In the genomic region with DNA sequence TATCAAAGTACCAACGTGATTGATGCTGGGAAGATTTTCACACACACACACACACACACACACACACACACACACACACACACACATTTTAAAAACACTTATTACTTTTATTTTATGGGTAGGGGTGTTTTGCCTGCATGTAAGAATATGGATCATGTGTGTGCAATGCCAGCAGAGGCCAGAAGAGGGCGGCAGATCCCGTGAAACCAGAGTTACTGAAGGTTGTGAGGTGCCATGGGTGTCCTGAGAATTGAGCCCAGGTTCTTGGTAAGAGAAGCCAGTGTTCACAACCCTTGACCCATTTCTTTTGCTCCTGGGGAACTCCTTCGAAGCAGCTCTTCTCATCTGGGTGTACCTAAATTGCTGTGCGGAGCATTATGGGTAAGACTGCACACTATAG, we compare ENCODE assay signal across 17 mouse cellular contexts.
A peak's percentile ranks its signal among the peaks of the same experiment; 100 is the strongest.
DNase-seq lines count a peak whose midpoint lies in the region; ATAC-seq and TF ChIP-seq lines count a peak whose summit lies in the region.
"Had no signal": no experiment of that assay in that cellular context is flagged by ENCODE, and none has a peak within 500 bp of the region (broad histone marks: within the 10 kb centered on the region; RNA-seq: fewer than 3 reads in every experiment).

No protein-coding gene starts in this region.

- no peak for ATAC-seq in intestine, postnatal 0 days
- ATAC-seq in intestine, embryonic 15.5 days: no peak
- no peak for ATAC-seq in lung, postnatal 0 days
- ATAC-seq: forebrain, embryonic 14.5 days had no signal

- no peak overlapping the region for H3K4me3 ChIP-seq in intestine, postnatal 0 days (ENCODE audit: low read depth, low read length)
- H3K4me3 ChIP-seq in intestine, embryonic 15.5 days (replicated peaks): no peak overlapping the region
- no peak overlapping the region for H3K4me3 ChIP-seq in lung, postnatal 0 days (ENCODE audit: low read depth, low read length)
- H3K4me3 ChIP-seq in olfactory bulb, adult 2 months (ENCODE audit: insufficient read depth, low read depth, low read length): no peak overlapping the region
- no peak overlapping the region for H3K4me3 ChIP-seq in heart, embryonic 10.5 days
- H3K4me3 ChIP-seq: heart, embryonic 15.5 days; hindbrain, embryonic 13.5 days; kidney, embryonic 15.5 days; limb, embryonic 13.5 days; neural tube, embryonic 15.5 days had no signal

- no peak for DNase-seq in lung, postnatal 0 days (ENCODE audit: low spot score)
- DNase-seq in lung, postnatal 36 days: no peak
- peak; percentile 40 for DNase-seq in ES-CJ7 (ENCODE audit: low read depth, low spot score)
- DNase-seq in heart, embryonic 10.5 days (ENCODE audit: low spot score): no peak
- DNase-seq: adrenal gland, postnatal 14 days; gastrocnemius, postnatal 10 days; right cerebral cortex, postnatal 14 days had no signal

- H3K4me1 ChIP-seq in intestine, postnatal 0 days (replicated peaks; ENCODE audit: control insufficient read depth, insufficient read depth, low read length): no peaks in the 10 kb centered on the region
- 0 out of 2 replicates have a peak, but pooled peaks cover 3% of the 10 kb centered on the region for H3K4me1 ChIP-seq in intestine, embryonic 15.5 days (replicated peaks)
- no peaks in the 10 kb centered on the region for H3K4me1 ChIP-seq in lung, postnatal 0 days (ENCODE audit: insufficient read depth, low read depth, low read length)
- no peaks in the 10 kb centered on the region for H3K4me1 ChIP-seq in olfactory bulb, adult 2 months (ENCODE audit: control insufficient read depth, insufficient read depth, low read length)
- 0 out of 2 replicates have a peak, but pooled peaks cover 7% of the 10 kb centered on the region for H3K4me1 ChIP-seq in heart, embryonic 10.5 days

- TF ChIP-seq POLR2A in olfactory bulb, adult 2 months (IDR thresholded peaks at IDR 0.05; ENCODE audit: insufficient read depth, low read depth, low read length): no peak

- WGBS in intestine, postnatal 0 days: 72% methylated on average over 5 of the region's 5 CpGs
- 75% methylated on average over 5 of the region's 5 CpGs for WGBS in intestine, embryonic 15.5 days
- 82% methylated on average over 5 of the region's 5 CpGs for WGBS in lung, postnatal 0 days
- WGBS in olfactory bulb, adult 2 months: 81% methylated on average over 5 of the region's 5 CpGs
- WGBS in heart, embryonic 10.5 days: 62% methylated on average over 5 of the region's 5 CpGs

- H3K9ac ChIP-seq in intestine, postnatal 0 days (ENCODE audit: low read depth, low read length): no peak overlapping the region
- H3K9ac ChIP-seq in intestine, embryonic 15.5 days: no peak overlapping the region
- H3K9ac ChIP-seq in lung, postnatal 0 days (replicated peaks; ENCODE audit: low read depth): no peak overlapping the region
- H3K9ac ChIP-seq: heart, embryonic 15.5 days; hindbrain, embryonic 13.5 days; kidney, embryonic 15.5 days; limb, embryonic 13.5 days; neural tube, embryonic 15.5 days had no signal

- no peak overlapping the region for H3K27ac ChIP-seq in intestine, postnatal 0 days (ENCODE audit: low read depth, low read length)
- no peak overlapping the region for H3K27ac ChIP-seq in intestine, embryonic 15.5 days
- H3K27ac ChIP-seq in lung, postnatal 0 days (ENCODE audit: low read length): no peak overlapping the region
- no peak overlapping the region for H3K27ac ChIP-seq in olfactory bulb, adult 2 months (ENCODE audit: insufficient read depth, low read depth, low read length)
- no peak overlapping the region for H3K27ac ChIP-seq in heart, embryonic 10.5 days
- H3K27ac ChIP-seq: heart, embryonic 15.5 days; hindbrain, embryonic 13.5 days; kidney, embryonic 15.5 days; limb, embryonic 13.5 days; macrophage; neural tube, embryonic 15.5 days had no signal

- H3K36me3 ChIP-seq in intestine, postnatal 0 days (ENCODE audit: control insufficient read depth, insufficient read depth): no peaks in the 10 kb centered on the region
- no peaks in the 10 kb centered on the region for H3K36me3 ChIP-seq in intestine, embryonic 15.5 days
- no peaks in the 10 kb centered on the region for H3K36me3 ChIP-seq in lung, postnatal 0 days (ENCODE audit: insufficient read depth, low read length)
- no peaks in the 10 kb centered on the region for H3K36me3 ChIP-seq in heart, embryonic 10.5 days
- H3K36me3 ChIP-seq: heart, embryonic 15.5 days; hindbrain, embryonic 13.5 days; kidney, embryonic 15.5 days; limb, embryonic 13.5 days; neural tube, embryonic 15.5 days had no signal

- H3K27me3 ChIP-seq in intestine, postnatal 0 days (replicated peaks; ENCODE audit: control insufficient read depth, insufficient read depth, low read length): no peaks in the 10 kb centered on the region
- no peaks in the 10 kb centered on the region for H3K27me3 ChIP-seq in intestine, embryonic 15.5 days (replicated peaks)
- no peaks in the 10 kb centered on the region for H3K27me3 ChIP-seq in lung, postnatal 0 days (replicated peaks; ENCODE audit: insufficient read depth, low read length)
- H3K27me3 ChIP-seq in heart, embryonic 10.5 days (ENCODE audit: insufficient read depth, poor library complexity, severe bottlenecking): peaks cover 6% of the 10 kb centered on the region; the same call in 1 of the 2 replicates
- H3K27me3 ChIP-seq: heart, embryonic 15.5 days; hindbrain, embryonic 13.5 days; neural tube, embryonic 15.5 days had no signal

- TF ChIP-seq EP300 in lung, postnatal 0 days (IDR thresholded peaks at IDR 0.05): no peak

- no peaks in the 10 kb centered on the region for H3K9me3 ChIP-seq in intestine, postnatal 0 days (ENCODE audit: control insufficient read depth)
- no peaks in the 10 kb centered on the region for H3K9me3 ChIP-seq in intestine, embryonic 15.5 days
- no peaks in the 10 kb centered on the region for H3K9me3 ChIP-seq in lung, postnatal 0 days (ENCODE audit: low read length)
- no peaks in the 10 kb centered on the region for H3K9me3 ChIP-seq in heart, embryonic 10.5 days
- H3K9me3 ChIP-seq: heart, embryonic 15.5 days; kidney, embryonic 15.5 days; neural tube, embryonic 15.5 days had no signal

- H3K4me2 ChIP-seq in intestine, postnatal 0 days (replicated peaks; ENCODE audit: low read depth): no peak overlapping the region
- no peak overlapping the region for H3K4me2 ChIP-seq in intestine, embryonic 15.5 days (replicated peaks)
- no peak overlapping the region for H3K4me2 ChIP-seq in lung, postnatal 0 days (replicated peaks; ENCODE audit: low read depth, low read length)
- H3K4me2 ChIP-seq: heart, embryonic 15.5 days; hindbrain, embryonic 13.5 days; kidney, embryonic 15.5 days; limb, embryonic 13.5 days; neural tube, embryonic 15.5 days had no signal

- peak; percentile 48 for TF ChIP-seq CTCF in intestine, postnatal 0 days (IDR thresholded peaks at IDR 0.05; ENCODE audit: low read depth)
- TF ChIP-seq CTCF in lung, postnatal 0 days (IDR thresholded peaks at IDR 0.05): peak; percentile 45
- TF ChIP-seq CTCF in olfactory bulb, adult 2 months (IDR thresholded peaks at IDR 0.05; ENCODE audit: insufficient read depth, low read depth, low read length): 0 out of 2 replicates have a peak, but pooled peaks have one; percentile 19
